8 mouse cellular contexts compared by ENCODE assay signal in the genomic region with DNA sequence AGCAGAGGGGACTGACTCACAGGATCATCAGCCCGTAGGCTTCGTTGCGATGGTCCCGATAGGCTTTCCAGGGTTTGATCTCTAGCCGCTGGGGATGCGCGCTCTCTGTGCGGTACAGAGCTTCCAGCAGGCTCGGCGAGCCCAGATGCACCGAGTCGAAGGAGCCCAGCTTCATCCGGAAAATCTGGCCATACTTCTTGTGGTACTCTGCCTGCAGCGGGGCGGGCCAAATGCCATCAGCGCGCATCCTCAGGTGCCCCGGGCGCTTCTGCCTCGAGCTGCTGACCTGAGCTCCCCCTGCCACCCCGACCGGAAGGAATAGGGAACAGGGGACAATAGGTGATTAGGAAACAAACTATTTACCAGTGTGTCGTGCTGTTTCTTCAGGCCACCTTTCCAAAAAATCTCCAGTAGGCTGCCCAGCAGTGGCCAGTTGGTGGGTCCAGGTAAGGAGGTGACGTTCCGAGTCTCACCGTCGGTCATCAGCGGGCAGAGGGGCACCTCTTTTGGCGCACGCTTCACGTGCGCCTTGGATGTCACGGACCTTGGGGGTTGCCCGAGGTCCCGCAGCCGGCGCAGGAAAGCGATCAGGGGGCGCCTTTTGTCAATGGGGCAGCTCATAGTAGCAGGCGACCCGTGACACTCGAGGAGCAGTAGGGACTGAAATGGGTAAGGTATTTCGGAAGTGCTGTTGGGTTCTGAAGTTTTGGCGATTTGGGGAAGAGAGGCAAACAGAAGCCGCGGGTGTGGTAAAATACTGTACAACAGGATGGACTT. TPM values are rescaled to one million over a fixed set of nuclear protein-coding genes. Genes with fewer than 3 reads are reported as not detected.
DNase-seq lines count a peak whose midpoint lies in the region; ATAC-seq lines count a peak whose summit lies in the region.

Gene Pfdn4, plus strand, starts transcription at position 275 of the 777 bp plus-strand sequence.

- WGBS in heart, embryonic 10.5 days, result under 1% methylated on average over 46 of the region's 46 CpGs
- 2% methylated on average over 46 of the region's 46 CpGs for WGBS in forebrain, embryonic 16.5 days
- WGBS in hindbrain, embryonic 16.5 days, result under 1% methylated on average over 46 of the region's 46 CpGs

- H3K9me3 ChIP-seq in heart, embryonic 10.5 days, result no peaks in the 10 kb centered on the region
- H3K9me3 ChIP-seq in forebrain, embryonic 16.5 days (ENCODE audit: control insufficient read depth, low read length), result no peaks in the 10 kb centered on the region
- no peaks in the 10 kb centered on the region for H3K9me3 ChIP-seq in hindbrain, embryonic 16.5 days (ENCODE audit: control insufficient read depth, low read length)

- peaks cover 16% of the 10 kb centered on the region for H3K4me1 ChIP-seq in heart, embryonic 10.5 days
- H3K4me1 ChIP-seq in forebrain, embryonic 16.5 days (replicated peaks; ENCODE audit: control insufficient read depth, insufficient read depth, low read length), result peaks cover 21% of the 10 kb centered on the region
- peaks cover 13% of the 10 kb centered on the region for H3K4me1 ChIP-seq in hindbrain, embryonic 16.5 days (ENCODE audit: control insufficient read depth, insufficient read depth, low read depth, low read length)

- no peak for DNase-seq in heart, embryonic 10.5 days (ENCODE audit: low spot score)
- DNase-seq in heart, adult 8-10 months (ENCODE audit: low spot score), result no peak
- no peak for DNase-seq in adrenal gland, adult 8-10 months
- peak; percentile 11 for DNase-seq in liver
- DNase-seq in yolk sac, embryonic 10.5 days (ENCODE audit: low spot score), result no peak

- H3K36me3 ChIP-seq in heart, embryonic 10.5 days, result no peaks in the 10 kb centered on the region
- H3K36me3 ChIP-seq in forebrain, embryonic 16.5 days (ENCODE audit: control insufficient read depth, insufficient read depth), result no peaks in the 10 kb centered on the region
- H3K36me3 ChIP-seq in hindbrain, embryonic 16.5 days (ENCODE audit: control insufficient read depth, insufficient read depth, low read length), result no peaks in the 10 kb centered on the region

- peak within 1 kb of the TSS; percentile 29 for H3K4me2 ChIP-seq in forebrain, embryonic 16.5 days (ENCODE audit: low read length)
- peak within 1 kb of the TSS; percentile 56 for H3K4me2 ChIP-seq in hindbrain, embryonic 16.5 days (ENCODE audit: low read length)

- ATAC-seq in forebrain, embryonic 16.5 days, result no peak
- ATAC-seq in hindbrain, embryonic 16.5 days, result peak; percentile 64
- ATAC-seq in neutrophil, adult 5-6 weeks (ENCODE audit: extremely low read depth, insufficient number of reproducible peaks, low FRiP score, poor library complexity, severe bottlenecking), result no peak

- H3K4me3 ChIP-seq in heart, embryonic 10.5 days, result peak within 1 kb of the TSS; percentile 44
- peak within 1 kb of the TSS; percentile 17 for H3K4me3 ChIP-seq in forebrain, embryonic 16.5 days (replicated peaks; ENCODE audit: low read length)
- H3K4me3 ChIP-seq in hindbrain, embryonic 16.5 days (ENCODE audit: low read length), result peak within 1 kb of the TSS; percentile 33

- no peak within 1 kb of the TSS for H3K9ac ChIP-seq in forebrain, embryonic 16.5 days (replicated peaks; ENCODE audit: low read depth, low read length)
- H3K9ac ChIP-seq in hindbrain, embryonic 16.5 days (ENCODE audit: low read depth, low read length), result peak within 1 kb of the TSS; percentile 3; the same call in 1 of the 2 replicates

- peaks cover 99% of the 10 kb centered on the region for H3K27me3 ChIP-seq in heart, embryonic 10.5 days (ENCODE audit: insufficient read depth, poor library complexity, severe bottlenecking)
- H3K27me3 ChIP-seq in forebrain, embryonic 16.5 days (replicated peaks; ENCODE audit: control insufficient read depth, insufficient read depth, low read length), result peaks cover 40% of the 10 kb centered on the region
- H3K27me3 ChIP-seq in hindbrain, embryonic 16.5 days (replicated peaks; ENCODE audit: control insufficient read depth, insufficient read depth, low read length), result peaks cover 36% of the 10 kb centered on the region

- H3K27ac ChIP-seq in heart, embryonic 10.5 days, result no peak within 1 kb of the TSS
- no peak within 1 kb of the TSS for H3K27ac ChIP-seq in forebrain, embryonic 16.5 days (ENCODE audit: low read length)
- no peak within 1 kb of the TSS for H3K27ac ChIP-seq in hindbrain, embryonic 16.5 days (ENCODE audit: low read depth, low read length)

RNA-seq across cellular contexts. Expression of gene Pfdn4, which starts in this region (rescaled TPM):
- 57.2 and 71.5 TPM in 2 replicates for polyA plus RNA-seq in heart, embryonic 10.5 days (2016; fragmentation: Nextera tagmentation; extraction: Ambion mirVana)
- total RNA-seq in heart, adult 8-10 months (2022), result 10 to 100 TPM in 2 of 4 experiments, 1 to 10 TPM in 2; 9.4 to 12.6 (median 10.9) TPM
- total RNA-seq in adrenal gland, adult 8-10 months (2022), result 10 to 100 TPM; 12.5 to 19.9 (median 17.5) TPM
- polyA plus RNA-seq in forebrain, embryonic 16.5 days (2015; fragmentation: Nextera tagmentation; extraction: Ambion mirVana), result 116 and 120 TPM in 2 replicates
- 99.8 and 124 TPM in 2 replicates for polyA plus RNA-seq in hindbrain, embryonic 16.5 days (2015; fragmentation: Nextera tagmentation; extraction: Ambion mirVana)
- 18.3 and 21.0 TPM in 2 replicates for total RNA-seq in neutrophil, adult 5-6 weeks (2017)
